Mouse (Mus musculus): ENCODE measurements around the gene Gtf2h1. TPM values are rescaled to one million over a fixed set of nuclear protein-coding genes. Genes with fewer than 3 reads are reported as not detected.
"Not testable (repeated sequence)": the region's sequence is repeated elsewhere in the genome, so short reads cannot be mapped to it uniquely, and the experiment has no call there.

Gene Gtf2h1
- polyA plus RNA-seq, 1 experiment from 2014 or later, result 52.3 TPM

- 92% methylated on average over 2 of the region's 2 CpGs for WGBS
Measured at GRCm38 (mm10) chr7:46827803-46828184, 31.9 kb downstream of the Gtf2h1 start.

GRCm38 (mm10) chr7:46829911-46830310 lies 34.0 kb downstream of the Gtf2h1 start:
- Histone ChIP-seq H3K9me3 (ENCODE audit: control insufficient read depth, low read length) (no peaks in the 10 kb centered on the region), H3K4me1 (replicated peaks; ENCODE audit: control insufficient read depth, insufficient read depth, low read length) (no peaks in the 10 kb centered on the region), H3K9ac (replicated peaks; ENCODE audit: low read depth, low read length) (no peak overlapping the region), H3K4me3 (replicated peaks; ENCODE audit: low read length) (no peak overlapping the region), H3K27ac (ENCODE audit: low read length) (no peak overlapping the region), H3K4me2 (ENCODE audit: low read length) (no peak overlapping the region), H3K36me3 (ENCODE audit: control insufficient read depth, insufficient read depth) (no peaks in the 10 kb centered on the region), H3K27me3 (replicated peaks; ENCODE audit: control insufficient read depth, insufficient read depth, low read length) (no peaks in the 10 kb centered on the region)
- WGBS, result 89% methylated on average over 12 of the region's 12 CpGs
- ATAC-seq, result no peak

More at GRCm38 (mm10) chr7:46827803-46828184, 31.9 kb downstream of the Gtf2h1 start:
- Histone ChIP-seq H3K9ac (replicated peaks; ENCODE audit: low read depth, low read length) (no peak overlapping the region), H3K4me3 (replicated peaks; ENCODE audit: low read length) (no peak overlapping the region), H3K4me1 (replicated peaks; ENCODE audit: control insufficient read depth, insufficient read depth, low read length) (no peaks in the 10 kb centered on the region), H3K27ac (ENCODE audit: low read length) (no peak overlapping the region), H3K9me3 (ENCODE audit: control insufficient read depth, low read length) (no peaks in the 10 kb centered on the region), H3K27me3 (replicated peaks; ENCODE audit: control insufficient read depth, insufficient read depth, low read length) (no peaks in the 10 kb centered on the region), H3K36me3 (ENCODE audit: control insufficient read depth, insufficient read depth) (no peaks in the 10 kb centered on the region; the same call in 1 of the 2 replicates), H3K4me2 (ENCODE audit: low read length) (no peak overlapping the region)
- ATAC-seq, result no peak

- ATAC-seq, result no peak
- no peaks in the 10 kb centered on the region for H3K36me3 ChIP-seq (ENCODE audit: control insufficient read depth, insufficient read depth)
- H3K27me3 ChIP-seq (replicated peaks; ENCODE audit: control insufficient read depth, insufficient read depth, low read length), result no peaks in the 10 kb centered on the region
- no peak overlapping the region for H3K4me2 ChIP-seq (ENCODE audit: low read length)
- no peaks in the 10 kb centered on the region for H3K4me1 ChIP-seq (replicated peaks; ENCODE audit: control insufficient read depth, insufficient read depth, low read length)
- H3K27ac ChIP-seq (ENCODE audit: low read length), result no peak overlapping the region
- no peak overlapping the region for H3K9ac ChIP-seq (replicated peaks; ENCODE audit: low read depth, low read length)
- WGBS, result 77% methylated on average over 13 of the region's 13 CpGs
- H3K9me3 ChIP-seq (ENCODE audit: control insufficient read depth, low read length), result no peaks in the 10 kb centered on the region
- no peak overlapping the region for H3K4me3 ChIP-seq (replicated peaks; ENCODE audit: low read length)
Measured at GRCm38 (mm10) chr7:46830799-46831590, 35.1 kb downstream of the Gtf2h1 start.

GRCm38 (mm10) chr7:46831693-46832092 lies 35.8 kb downstream of the Gtf2h1 start:
- H3K27ac ChIP-seq (ENCODE audit: low read length), result no peak overlapping the region
- H3K9ac ChIP-seq (replicated peaks; ENCODE audit: low read depth, low read length), result no peak overlapping the region
- no peaks in the 10 kb centered on the region for H3K27me3 ChIP-seq (replicated peaks; ENCODE audit: control insufficient read depth, insufficient read depth, low read length)
- H3K36me3 ChIP-seq (ENCODE audit: control insufficient read depth, insufficient read depth), result no peaks in the 10 kb centered on the region
- ATAC-seq, result no peak
- 80% methylated on average over 8 of the region's 8 CpGs for WGBS
- H3K9me3 ChIP-seq (ENCODE audit: control insufficient read depth, low read length), result no peaks in the 10 kb centered on the region
- H3K4me3 ChIP-seq (replicated peaks; ENCODE audit: low read length), result no peak overlapping the region
- H3K4me1 ChIP-seq (replicated peaks; ENCODE audit: control insufficient read depth, insufficient read depth, low read length), result no peaks in the 10 kb centered on the region
- no peak overlapping the region for H3K4me2 ChIP-seq (ENCODE audit: low read length)

GRCm38 (mm10) chr7:46832112-46832810 lies 36.4 kb downstream of the Gtf2h1 start:
- H3K9ac ChIP-seq (replicated peaks; ENCODE audit: low read depth, low read length); H3K9me3 ChIP-seq (ENCODE audit: control insufficient read depth, low read length); H3K27me3 ChIP-seq (replicated peaks; ENCODE audit: control insufficient read depth, insufficient read depth, low read length); ATAC-seq; H3K4me2 ChIP-seq (ENCODE audit: low read length); H3K36me3 ChIP-seq (ENCODE audit: control insufficient read depth, insufficient read depth); H3K4me1 ChIP-seq (replicated peaks; ENCODE audit: control insufficient read depth, insufficient read depth, low read length); H3K27ac ChIP-seq (ENCODE audit: low read length); H3K4me3 ChIP-seq (replicated peaks; ENCODE audit: low read length): not testable (repeated sequence)
- 94% methylated on average over 11 of the region's 11 CpGs for WGBS

- Histone ChIP-seq H3K9me3 (ENCODE audit: control insufficient read depth, low read length) (no peaks in the 10 kb centered on the region), H3K4me3 (replicated peaks; ENCODE audit: low read length) (no peak overlapping the region), H3K4me2 (ENCODE audit: low read length) (no peak overlapping the region), H3K9ac (replicated peaks; ENCODE audit: low read depth, low read length) (no peak overlapping the region), H3K36me3 (ENCODE audit: control insufficient read depth, insufficient read depth) (no peaks in the 10 kb centered on the region), H3K27me3 (replicated peaks; ENCODE audit: control insufficient read depth, insufficient read depth, low read length) (no peaks in the 10 kb centered on the region), H3K4me1 (replicated peaks; ENCODE audit: control insufficient read depth, insufficient read depth, low read length) (peaks cover 10% of the 10 kb centered on the region), H3K27ac (ENCODE audit: low read length) (no peak overlapping the region)
- no peak for ATAC-seq
- 83% methylated on average over 6 of the region's 6 CpGs for WGBS
Measured at GRCm38 (mm10) chr7:46833266-46833665, 37.4 kb downstream of the Gtf2h1 start.

GRCm38 (mm10) chr7:46833670-46834255 lies 37.9 kb downstream of the Gtf2h1 start:
- H3K9ac ChIP-seq (replicated peaks; ENCODE audit: low read depth, low read length), result no peak overlapping the region
- no peak overlapping the region for H3K4me2 ChIP-seq (ENCODE audit: low read length)
- H3K4me1 ChIP-seq (replicated peaks; ENCODE audit: control insufficient read depth, insufficient read depth, low read length), result peaks cover 15% of the 10 kb centered on the region
- H3K27ac ChIP-seq (ENCODE audit: low read length), result no peak overlapping the region
- ATAC-seq, result no peak
- no peaks in the 10 kb centered on the region for H3K9me3 ChIP-seq (ENCODE audit: control insufficient read depth, low read length)
- H3K36me3 ChIP-seq (ENCODE audit: control insufficient read depth, insufficient read depth), result no peaks in the 10 kb centered on the region
- whole genome bisulfite sequencing, result 89% methylated on average over 7 of the region's 7 CpGs
- no peaks in the 10 kb centered on the region for H3K27me3 ChIP-seq (replicated peaks; ENCODE audit: control insufficient read depth, insufficient read depth, low read length)
- H3K4me3 ChIP-seq (replicated peaks; ENCODE audit: low read length), result no peak overlapping the region

GRCm38 (mm10) chr7:46834994-46835610 lies 39.2 kb downstream of the Gtf2h1 start:
- Histone ChIP-seq H3K27me3 (replicated peaks; ENCODE audit: control insufficient read depth, insufficient read depth, low read length) (no peaks in the 10 kb centered on the region), H3K4me1 (replicated peaks; ENCODE audit: control insufficient read depth, insufficient read depth, low read length) (peaks cover 24% of the 10 kb centered on the region), H3K36me3 (ENCODE audit: control insufficient read depth, insufficient read depth) (no peaks in the 10 kb centered on the region), H3K4me2 (ENCODE audit: low read length) (no peak overlapping the region), H3K27ac (ENCODE audit: low read length) (no peak overlapping the region), H3K9me3 (ENCODE audit: control insufficient read depth, low read length) (no peaks in the 10 kb centered on the region), H3K4me3 (replicated peaks; ENCODE audit: low read length) (no peak overlapping the region), H3K9ac (replicated peaks; ENCODE audit: low read depth, low read length) (no peak overlapping the region)
- 29% methylated on average over 11 of the region's 14 CpGs for WGBS
- no peak for ATAC-seq

- Histone ChIP-seq H3K4me2 (ENCODE audit: low read length) (no peak overlapping the region), H3K4me1 (replicated peaks; ENCODE audit: control insufficient read depth, insufficient read depth, low read length) (peaks cover 24% of the 10 kb centered on the region), H3K27ac (ENCODE audit: low read length) (no peak overlapping the region), H3K27me3 (replicated peaks; ENCODE audit: control insufficient read depth, insufficient read depth, low read length) (no peaks in the 10 kb centered on the region; the same call in 1 of the 2 replicates), H3K4me3 (replicated peaks; ENCODE audit: low read length) (no peak overlapping the region), H3K36me3 (ENCODE audit: control insufficient read depth, insufficient read depth) (no peaks in the 10 kb centered on the region), H3K9me3 (ENCODE audit: control insufficient read depth, low read length) (no peaks in the 10 kb centered on the region), H3K9ac (replicated peaks; ENCODE audit: low read depth, low read length) (no peak overlapping the region)
- no peak for ATAC-seq
- WGBS, result 87% methylated on average over 5 of the region's 5 CpGs
Measured at GRCm38 (mm10) chr7:46836357-46836756, 40.5 kb downstream of the Gtf2h1 start.
